Mouse (Mus musculus): Measurements from ENCODE around the gene Dock1.

Dock1 gene

DNA sequence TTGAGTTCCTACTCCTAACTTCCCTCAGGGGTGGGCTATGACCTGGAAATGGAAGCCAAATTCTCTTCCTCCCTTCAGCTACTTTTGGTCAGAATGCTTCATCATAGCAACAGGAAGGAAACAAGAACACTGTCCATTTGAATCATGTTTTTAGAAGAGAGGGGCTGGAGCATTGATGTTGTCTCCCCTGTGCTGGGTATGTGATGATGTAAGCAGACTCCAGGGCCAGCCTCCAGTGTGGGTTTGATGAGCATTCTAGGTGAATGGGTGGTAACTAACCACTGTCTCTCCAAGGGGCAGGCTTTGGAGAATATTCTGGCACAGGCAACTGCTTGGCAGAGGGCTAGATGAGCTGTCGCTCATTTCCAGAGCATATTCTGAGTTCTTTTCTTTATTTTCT is 22.9 kb downstream of the Dock1 start:
- no peak for DNase-seq (ENCODE audit: low read depth in 1 of 2, low spot score in 2 of 2)

DNA sequence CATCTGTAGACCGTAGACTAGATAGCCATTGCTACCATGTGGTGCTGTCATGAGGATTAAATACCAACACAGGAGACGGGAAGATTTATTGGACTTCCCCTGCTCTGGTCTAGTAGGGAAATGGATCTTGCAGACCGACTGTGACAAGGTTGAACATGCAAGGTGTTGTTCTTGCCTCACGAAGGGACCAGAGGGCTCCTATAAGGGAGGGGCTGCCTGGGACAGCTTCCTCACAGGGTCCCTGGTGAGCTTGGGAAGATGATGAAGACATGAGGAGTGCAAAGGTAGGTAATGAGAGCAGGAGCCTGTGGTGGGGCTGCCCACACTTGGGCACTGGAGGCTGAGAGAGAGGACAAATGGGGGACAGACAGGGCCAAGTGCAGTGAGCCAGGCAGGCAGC is 25.0 kb downstream of the Dock1 start:
- no peak for DNase-seq (ENCODE audit: low read depth in 1 of 2, low spot score in 2 of 2)

DNA sequence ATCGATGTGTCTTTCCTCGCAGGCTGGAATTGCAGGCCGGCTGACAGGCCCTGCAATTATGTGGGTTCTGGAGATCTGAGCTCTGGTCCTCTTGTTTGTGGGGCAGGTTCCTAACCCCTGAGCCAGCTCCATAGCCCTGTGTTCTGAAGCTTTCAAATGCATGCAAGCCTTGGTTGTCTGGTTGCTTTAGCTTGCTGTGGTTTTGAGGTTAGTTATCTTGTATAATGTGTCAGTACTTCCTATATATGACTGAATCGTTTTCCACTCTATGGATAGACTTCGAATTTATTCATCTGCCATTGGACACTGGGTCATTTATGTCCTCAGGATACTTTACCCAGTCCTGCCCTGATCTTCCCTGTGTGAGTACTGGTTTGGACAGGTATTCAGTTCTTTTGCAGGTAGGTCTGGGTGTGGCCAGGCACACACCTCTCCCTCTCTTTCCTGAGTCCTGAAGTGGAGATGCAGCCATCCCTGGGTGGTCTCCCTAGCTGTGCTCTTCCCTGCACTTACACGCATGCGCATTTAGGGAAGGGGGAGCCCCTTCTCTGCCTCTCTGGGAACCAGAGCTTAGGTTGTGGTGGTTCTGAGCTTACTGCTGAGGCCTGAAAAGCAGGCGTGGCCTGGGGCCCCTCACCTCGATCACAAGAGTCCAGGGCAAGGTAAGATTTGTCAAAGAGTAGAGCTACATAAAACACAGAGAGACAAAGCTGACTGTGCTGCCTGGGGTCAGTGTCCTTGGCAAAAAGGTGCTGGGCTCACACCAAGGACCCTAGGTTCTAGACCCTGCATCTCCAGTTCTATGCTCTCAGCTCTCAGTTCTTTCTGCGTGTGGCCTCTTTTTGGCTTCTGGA is 25.9 kb downstream of the Dock1 start:
- DNase-seq (ENCODE audit: low read depth in 1 of 2, low spot score in 2 of 2), result no peak

DNA sequence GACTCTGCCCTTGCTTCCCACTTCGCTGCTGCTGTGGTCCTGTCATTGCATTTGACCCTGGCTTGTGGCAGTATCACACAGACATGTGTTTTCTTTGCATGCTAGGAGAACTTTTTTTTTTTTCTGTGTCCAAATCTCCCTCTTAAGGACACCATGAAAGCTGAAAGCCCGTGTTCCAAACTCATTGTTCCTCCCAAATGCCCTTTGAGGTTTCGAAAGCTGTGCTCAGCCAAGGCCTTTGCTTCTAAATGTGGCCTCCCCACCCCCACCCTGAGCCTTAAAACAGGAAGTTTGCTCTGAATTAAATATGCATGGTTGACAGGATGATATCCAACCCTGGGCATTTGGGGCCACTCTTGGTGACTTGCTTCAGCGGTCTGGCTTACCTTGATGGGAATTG is 27.0 kb downstream of the Dock1 start:
- peak in 1 of 2 experiments; percentile 10 for DNase-seq (ENCODE audit: low read depth in 1 of 2, low spot score in 2 of 2)

DNA sequence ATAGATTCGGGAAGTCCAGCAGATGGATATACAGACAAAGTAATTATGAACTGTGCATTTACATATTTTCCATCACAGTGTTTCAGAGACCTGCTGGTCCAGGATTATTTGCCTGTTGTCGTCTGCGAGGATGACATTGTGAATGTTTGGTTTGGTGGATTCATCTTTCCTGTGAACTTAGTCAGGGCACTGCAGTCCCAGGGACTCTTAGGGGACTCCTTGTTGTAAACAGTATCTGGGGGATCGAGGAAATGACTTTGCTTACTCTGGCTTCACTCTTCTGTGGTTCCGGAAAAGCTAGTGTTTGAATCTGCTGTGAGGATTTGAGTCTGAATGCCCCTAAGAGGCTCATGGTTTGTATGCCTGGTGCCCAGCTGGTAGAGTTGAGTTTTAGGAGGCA is 27.8 kb downstream of the Dock1 start:
- DNase-seq (ENCODE audit: low read depth in 1 of 2, low spot score in 2 of 2), result no peak

DNA sequence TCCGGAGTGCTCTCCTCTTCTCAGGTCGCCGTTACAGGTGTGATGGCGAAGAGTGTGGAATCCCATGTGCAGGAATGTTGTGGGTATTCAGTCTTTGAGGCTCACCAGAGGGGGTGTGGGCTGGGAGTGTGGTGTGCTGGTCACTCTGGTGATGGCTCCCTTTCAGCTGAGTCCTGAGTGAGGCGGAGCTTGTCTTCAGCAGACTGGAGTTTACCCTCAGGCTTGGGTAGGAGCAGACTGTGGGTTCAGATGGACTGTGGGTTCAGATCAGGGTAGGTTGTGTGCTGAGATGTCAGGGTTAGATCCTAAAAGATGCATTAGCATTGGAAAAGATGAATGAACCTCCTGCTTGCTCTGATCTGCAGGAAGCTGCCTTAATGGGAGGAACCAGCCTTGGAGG is 29.5 kb downstream of the Dock1 start:
- DNase-seq (ENCODE audit: low read depth in 1 of 2, low spot score in 2 of 2), result no peak

DNA sequence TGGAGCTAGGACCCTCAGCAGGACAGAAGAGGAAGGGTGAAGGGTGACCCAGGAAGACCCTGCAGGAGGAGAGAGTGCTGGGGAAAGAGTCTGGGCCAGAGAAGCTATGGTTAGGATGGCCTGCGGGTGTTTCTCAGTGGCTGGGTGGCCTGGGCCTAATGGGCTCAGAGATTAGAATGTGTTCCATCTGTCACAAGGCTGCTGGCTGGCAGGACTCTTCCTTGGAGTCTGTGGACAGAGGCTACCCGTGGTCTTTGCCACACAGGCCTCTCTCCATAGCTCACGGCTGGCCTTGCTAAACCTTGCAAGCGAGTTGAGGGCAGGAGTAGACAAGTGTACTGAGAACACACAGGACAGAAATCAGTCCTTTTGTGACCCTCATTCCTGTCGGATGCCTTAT is 32.0 kb downstream of the Dock1 start:
- DNase-seq (ENCODE audit: low read depth in 1 of 2, low spot score in 2 of 2), result no peak

DNA sequence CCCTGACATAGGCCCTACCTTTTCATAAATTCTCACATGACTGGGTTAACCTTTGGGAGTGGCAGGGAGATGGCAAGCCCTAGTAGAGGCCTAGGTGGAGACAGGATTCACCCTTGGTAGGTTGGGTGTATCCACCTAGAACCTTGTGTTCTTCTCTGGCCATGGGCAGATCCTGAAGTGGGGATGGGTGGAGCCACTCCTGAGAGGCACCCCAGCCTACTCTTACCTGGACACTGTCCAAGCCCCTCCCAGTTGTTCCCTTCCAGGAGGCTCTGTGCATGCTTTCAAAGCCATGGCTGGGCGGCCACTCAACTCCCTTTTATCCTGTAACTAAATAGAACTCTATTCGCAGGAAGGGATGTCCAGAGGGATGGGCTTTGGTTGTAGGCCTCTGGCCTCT is 33.2 kb downstream of the Dock1 start:
- DNase-seq (ENCODE audit: low read depth in 1 of 2, low spot score in 2 of 2), result no peak

DNA sequence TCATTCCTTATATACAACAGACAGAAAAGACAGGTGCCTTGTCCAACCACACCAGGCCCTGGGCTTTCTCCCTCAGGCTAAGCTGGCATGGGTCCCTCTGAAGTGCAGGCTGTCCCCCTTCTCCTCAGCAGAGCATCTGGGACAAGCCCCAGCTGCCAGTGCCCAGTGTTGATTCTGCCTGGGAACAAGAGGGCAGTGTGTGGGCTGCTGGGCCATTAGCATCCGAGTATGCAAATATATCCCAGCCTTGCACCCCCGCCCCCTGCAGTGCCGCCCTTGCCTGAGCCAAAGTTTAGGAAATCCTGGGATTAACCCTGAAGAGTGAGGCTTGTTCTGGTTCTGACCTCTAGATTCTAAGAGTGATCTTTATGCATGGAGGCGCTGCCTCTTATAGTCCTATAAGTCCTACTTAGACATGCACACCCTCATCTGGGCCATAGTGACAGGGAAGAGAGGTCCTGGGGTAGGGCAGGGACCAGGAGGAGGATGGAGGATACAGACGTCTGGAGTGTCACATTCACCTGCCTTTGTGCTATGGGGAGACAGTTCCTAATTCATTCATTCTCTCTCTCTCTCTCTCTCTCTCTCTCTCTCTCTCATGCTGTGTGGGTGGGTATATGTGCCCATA is 38.9 kb downstream of the Dock1 start:
- DNase-seq (ENCODE audit: low read depth in 1 of 2, low spot score in 2 of 2), result no peak

DNA sequence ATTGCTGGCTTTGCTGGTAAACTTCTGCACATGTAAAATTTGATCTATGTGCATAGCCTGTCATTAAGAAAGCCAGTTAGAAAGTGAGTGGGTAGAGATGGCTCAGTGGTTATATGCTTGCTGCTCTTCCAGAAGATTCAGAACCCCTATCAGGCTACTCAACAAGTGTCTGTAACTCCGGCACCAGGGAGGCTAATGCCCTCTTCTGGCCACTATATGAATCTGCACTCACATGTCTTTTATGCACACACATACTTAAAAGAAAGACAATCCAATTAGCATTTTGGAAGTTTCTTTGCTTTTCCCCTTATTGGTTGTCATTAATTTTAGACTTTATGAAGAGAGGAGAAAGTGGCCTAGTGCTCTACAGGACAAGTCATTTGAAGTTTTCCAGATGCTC is 41.1 kb downstream of the Dock1 start:
- DNase-seq (ENCODE audit: low read depth in 1 of 2, low spot score in 2 of 2), result no peak

DNA sequence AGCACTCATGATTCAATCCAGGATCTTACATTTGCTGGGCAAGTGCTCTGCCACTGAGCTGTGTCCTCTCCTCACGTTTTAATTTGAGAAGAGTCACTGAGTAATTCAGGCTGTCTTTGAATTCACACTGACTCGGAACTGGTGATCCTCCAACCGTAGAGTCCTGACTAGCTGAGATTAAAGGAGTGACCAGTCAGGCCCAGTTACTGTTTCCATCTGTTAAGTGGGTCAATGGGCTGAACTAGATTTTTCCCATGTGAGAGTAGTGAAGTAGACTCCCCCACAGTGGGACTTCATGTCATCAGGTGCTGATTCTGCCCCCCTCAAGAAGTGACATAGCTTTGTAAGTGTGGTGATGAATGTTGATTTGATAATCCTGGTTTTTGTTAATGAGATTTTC is 49.0 kb downstream of the Dock1 start:
- no peak for DNase-seq (ENCODE audit: low read depth in 1 of 2, low spot score in 2 of 2)

DNA sequence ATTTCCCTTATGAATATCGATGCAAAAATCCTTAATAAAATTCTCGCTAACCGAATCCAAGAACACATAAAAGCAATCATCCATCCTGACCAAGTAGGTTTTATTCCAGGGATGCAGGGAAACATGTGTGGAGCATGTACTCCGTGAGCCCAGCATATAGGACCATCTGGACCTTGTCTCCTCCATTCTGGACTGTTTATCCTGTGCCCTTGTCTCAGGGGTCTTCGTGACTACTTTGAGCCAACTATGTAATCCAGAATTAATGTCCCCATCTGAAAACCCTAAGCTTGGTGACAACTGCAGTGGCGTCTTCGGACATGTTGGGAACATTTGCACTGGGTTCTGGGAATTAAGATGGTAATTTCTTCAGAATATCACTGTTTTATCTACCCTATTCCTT is 51.9 kb downstream of the Dock1 start:
- no peak for DNase-seq (ENCODE audit: low read depth in 1 of 2, low spot score in 2 of 2)

DNA sequence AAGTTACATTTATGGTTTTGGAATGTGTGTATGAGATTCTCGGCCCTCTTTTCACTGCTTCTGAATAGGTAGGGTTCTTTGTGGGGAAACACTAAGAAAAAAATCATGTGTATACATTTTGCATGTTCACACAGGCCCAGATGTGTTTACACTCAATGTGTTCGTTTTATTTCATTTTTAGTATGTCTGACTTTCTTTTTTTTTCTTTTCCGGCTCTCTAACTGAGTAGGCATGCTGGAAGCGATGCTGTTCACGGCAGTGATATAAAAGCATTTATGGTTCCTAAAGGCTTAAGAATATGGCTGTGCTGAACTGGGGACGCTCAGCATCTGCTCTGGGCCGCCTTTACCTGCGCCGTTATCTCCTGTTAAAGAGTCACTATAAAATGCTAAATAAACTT is 52.5 kb downstream of the Dock1 start:
- no peak for DNase-seq (ENCODE audit: low read depth in 1 of 2, low spot score in 2 of 2)

DNA sequence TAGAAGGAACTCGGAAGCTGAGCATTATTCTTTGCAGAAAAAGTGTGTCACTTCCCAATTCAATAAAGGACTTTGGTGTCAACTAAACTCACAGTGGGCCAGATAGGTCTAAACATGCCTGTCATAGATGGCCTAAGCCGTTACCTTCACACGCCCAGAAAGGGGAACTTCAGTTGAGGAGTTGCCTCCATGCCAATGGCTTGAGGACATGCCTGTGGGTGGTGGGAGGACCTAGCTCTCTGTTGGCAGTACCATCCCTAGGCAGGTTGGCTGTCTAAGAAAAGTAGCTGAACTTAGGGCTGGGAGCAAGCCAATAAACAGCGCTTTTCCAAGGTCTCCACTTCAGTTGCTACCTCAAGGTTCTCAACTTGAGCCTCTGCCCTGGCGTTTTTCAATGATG is 53.1 kb downstream of the Dock1 start:
- no peak for DNase-seq (ENCODE audit: low read depth in 1 of 2, low spot score in 2 of 2)

DNA sequence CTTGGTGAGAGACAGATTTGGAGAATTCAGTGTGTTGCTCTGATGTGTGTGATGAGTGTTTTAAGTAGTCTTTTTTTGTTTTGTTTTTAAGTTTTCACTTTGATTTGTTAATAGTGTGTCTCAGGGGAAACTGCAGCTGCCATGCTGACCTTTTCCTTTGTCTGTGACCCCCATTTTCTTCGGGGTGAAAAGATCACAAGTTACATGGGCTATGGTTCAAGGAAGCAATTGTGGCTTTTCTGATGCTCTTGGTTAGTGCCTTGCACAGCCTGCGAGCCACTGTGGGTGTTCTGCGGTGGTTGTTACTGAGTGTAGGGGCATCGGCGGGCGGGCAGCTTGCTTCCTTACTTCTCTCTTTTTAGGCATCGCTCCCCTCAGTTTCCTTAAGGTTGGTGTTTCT is 54.4 kb downstream of the Dock1 start:
- DNase-seq (ENCODE audit: low read depth in 1 of 2, low spot score in 2 of 2), result no peak

DNA sequence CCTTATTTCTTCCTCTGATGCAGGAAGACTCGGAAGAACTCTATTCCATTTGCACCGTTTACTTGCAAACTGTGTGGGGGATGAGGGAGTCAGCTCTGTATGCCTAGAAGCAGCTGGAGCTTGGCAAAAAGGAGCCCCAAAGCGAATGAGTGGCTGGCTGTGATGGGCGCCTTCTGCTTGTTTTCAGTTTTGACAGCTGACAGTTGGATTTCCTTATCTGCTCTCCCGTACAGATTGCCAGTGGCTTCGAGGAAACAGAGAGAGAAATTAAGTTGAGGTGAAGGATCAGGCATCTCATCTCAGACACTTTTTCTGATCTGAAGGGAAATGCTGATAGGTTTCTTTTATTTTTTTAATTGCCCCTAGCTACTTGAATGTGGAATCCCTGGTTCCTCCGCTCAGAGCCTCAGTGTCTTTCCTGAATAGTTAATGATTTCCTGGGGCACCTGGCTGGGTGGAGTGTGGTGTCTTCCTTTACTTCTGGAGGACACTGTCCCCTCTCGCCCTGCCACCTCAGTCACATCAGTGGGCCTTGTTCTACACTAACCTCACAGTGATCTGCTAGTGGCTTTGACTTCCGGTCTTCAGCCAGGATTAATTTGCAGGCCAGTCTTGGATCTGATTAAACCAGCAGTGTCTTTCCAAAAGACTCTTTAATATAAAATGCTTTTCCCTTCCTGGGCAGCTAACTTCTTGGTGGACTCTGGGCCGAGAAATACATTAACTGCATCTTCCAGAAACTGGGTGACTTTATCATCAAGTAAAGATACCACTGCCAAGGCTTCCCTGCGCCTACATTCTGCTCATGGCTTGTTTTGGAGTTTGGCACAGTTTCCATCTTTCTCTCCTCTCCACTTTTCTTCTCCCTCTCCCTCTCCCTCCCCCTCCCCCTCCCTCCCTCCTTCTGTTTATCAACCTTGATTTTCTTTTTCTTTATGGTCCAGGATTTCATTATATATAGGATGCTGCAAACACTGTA is 55.4 kb downstream of the Dock1 start:
- no peak for DNase-seq (ENCODE audit: low read depth in 1 of 2, low spot score in 2 of 2)

DNA sequence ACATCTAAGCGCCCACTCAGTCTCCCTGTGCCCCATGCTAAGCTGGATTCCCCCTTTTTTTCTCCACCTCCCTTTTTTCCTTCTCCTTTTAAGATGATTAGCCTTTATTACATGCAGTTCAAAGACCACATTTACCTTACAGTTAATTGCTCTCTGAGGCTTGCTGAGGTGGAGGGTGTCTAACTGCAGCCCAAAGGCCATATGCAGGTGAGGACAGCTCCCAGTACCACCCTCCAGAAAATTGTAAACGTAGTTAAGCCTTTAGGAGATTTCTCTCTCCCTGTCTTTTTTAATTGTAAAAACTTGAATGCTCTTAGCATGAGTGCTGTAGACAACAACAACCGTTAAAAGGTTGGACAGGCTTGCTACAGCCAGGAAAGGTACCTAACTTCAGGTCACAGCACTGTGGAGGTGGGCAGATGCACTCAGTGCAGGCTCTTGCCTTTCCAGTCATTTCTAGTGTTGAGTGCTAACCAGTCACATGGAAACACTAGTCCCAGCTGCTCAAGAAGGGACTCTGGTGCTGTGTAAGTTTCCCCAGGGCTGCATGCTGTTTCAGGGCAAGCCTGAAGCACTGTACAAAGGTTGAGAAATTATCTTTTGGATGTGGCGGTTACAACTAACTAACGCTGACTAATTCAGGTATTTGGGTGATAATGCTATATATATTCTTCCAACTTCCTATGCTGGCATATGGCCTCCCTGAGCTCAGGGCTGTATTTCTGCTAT is 56.2 kb downstream of the Dock1 start:
- DNase-seq (ENCODE audit: low read depth in 1 of 2, low spot score in 2 of 2), result no peak

DNA sequence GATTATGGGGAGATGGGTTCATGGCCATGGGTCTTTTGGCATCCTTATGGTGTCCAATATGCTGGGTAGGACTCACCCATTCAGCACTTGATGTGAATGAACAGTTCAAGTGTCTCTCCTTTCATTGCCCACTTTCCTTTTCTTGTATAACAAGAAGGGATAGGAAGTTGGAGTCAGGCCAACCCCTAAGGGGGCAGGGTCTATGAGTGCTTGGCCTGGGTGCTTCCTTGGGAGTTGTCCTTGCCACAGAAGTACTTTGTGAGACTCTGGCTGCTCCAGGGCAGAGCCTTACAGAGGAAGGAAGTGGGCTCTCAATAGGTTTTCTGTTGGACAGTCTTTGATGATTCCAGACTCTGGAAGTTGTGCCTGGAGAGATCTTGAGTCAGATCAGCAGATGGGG is 58.9 kb downstream of the Dock1 start:
- no peak for DNase-seq (ENCODE audit: low read depth in 1 of 2, low spot score in 2 of 2)

DNA sequence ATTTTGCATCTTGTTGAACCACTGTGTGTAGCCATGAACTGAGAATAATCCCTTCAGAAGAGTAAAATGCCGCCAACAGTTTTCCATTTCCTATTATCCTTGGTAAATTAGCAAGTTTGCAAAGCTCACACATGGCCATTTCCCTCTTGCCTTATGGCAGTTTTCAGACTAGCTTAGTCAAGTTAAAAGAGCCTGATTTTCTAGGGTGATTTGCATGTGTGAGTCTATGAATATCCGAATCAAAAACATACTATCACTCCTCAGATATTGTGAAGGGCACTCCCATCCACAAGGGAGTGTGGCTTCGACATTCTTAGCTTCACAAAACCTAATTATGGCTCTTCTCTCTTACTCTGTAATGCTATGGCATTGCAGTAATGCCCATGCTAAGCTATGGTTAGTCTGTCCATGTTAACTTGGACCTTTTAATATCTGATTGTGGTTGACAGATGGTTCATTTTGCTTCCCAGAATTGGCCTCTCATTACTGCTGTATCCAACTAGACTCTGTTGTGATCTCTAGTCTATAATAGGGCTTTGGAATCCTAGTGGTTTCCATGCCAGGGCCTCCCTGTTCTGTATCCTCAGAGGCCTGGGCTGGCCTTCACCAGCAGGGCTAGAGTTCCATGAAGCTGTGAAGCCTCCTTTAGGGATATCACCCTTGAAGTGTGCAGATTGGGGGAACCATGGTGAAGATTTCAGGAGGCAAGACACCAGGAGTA is 60.1 kb downstream of the Dock1 start:
- no peak for DNase-seq (ENCODE audit: low read depth in 1 of 2, low spot score in 2 of 2)

DNA sequence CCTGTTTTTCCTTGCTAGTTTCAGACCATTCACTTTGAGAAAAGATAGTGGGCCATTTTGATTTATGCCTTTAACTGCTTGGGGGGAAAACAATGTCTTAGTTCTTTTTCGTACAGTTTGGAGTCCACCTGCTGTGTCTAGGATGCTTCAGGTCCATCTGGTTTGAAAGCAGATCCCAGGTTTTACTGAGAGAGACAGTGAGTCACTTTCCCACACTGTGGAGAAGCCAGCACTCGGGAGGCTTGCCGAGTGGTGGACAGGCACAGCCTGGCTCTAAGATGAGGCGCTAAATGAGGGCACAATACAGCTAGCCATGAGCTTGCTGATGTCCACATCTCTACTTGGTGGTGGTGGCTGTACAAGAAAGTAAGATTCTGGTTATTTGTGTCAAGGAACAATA is 76.6 kb downstream of the Dock1 start:
- no peak for DNase-seq (ENCODE audit: low read depth in 1 of 2, low spot score in 2 of 2)

Data from monocyte, adult 2 months (primary cell).